Mouse (Mus musculus) heart, adult 2 months (tissue): ENCODE measurements at regions not wholly inside any gene's neighbourhood (a gene's known extent, or its start where the extent isn't known, plus 50 kb on each side); places are given as distances from the start of the nearest gene placed in this dataset.

Experiments used
- CTCF ChIP-seq: fragments of 200-600 bp; IDR thresholded peaks from 2 replicates; pipeline ENCODE4 v1.8.1; 2022; ENCODE audit warnings: antibody characterized with exemption, mild to moderate bottlenecking, moderate library complexity
- POLR2A ChIP-seq: fragments of 200-500 bp; IDR thresholded peaks from 2 replicates; pipeline ENCODE4 v1.6.1; 2011; ENCODE audit warnings: mild to moderate bottlenecking, low read depth, low read length, control low read depth; ENCODE audit not compliant: insufficient read depth

DNA sequence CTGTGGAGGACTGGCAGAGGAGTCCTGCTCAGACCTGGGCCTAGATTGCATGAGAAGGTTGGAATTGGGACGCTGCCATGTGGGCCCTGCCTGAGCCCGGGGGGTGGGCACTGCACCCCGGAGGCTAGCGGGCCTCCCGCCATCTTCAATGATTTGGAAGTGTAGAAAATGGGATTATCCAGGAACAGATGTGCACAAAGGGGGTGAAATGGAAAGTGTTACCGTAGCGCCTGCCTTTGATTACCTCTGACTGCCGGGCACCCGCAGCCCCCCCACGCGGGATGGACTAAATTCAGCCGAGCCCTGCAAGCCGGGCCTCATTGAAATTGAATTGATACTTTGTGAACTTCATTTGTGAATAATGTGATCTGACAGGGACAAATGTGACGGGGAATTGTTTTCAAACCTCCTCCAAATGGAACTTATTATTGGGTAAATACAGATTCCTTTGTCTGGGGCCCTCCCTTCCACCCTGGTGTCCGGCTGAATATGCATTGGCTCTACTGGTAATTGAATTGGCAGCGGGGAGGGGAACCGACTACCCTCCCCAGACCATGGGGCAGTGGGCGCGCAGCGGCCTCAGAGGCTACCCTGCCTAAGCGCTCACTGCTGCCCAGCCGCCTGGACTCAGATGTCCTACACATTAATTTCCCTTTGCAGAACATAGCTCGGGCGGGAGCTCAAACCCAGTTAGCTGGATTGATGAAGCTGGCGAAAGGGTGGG is 77.9 kb upstream of the Nkx1-1 start:
- TF ChIP-seq POLR2A (no peak), CTCF (no peak)
